Mouse (Mus musculus) hindbrain, embryonic 11.5 days (tissue): ENCODE measurements around the gene Pla2g4e. TPM values are rescaled to one million over a fixed set of nuclear protein-coding genes. Genes with fewer than 3 reads are reported as not detected.

Experiments
- ATAC-seq: fragments of 200-750 bp; cut with Nextera tagmentation; 2 replicates; pipeline ENCODE4 v1.8.0; 2017; ENCODE audit warnings: mild to moderate bottlenecking, moderate TSS enrichment, moderate library complexity; ENCODE audit not compliant: low FRiP score
- DNase-seq: peaks from one replicate; pipeline ENCODE4 v3.0.0-alpha.2; 2015; ENCODE audit warnings: low spot score
- H3K27ac ChIP-seq: fragments of 300-500 bp; sonication (generic); 2 replicates; pipeline ENCODE4 v1.5.1; 2014; ENCODE audit warnings: mild to moderate bottlenecking, low read depth, low read length
- H3K27me3 ChIP-seq: fragments of 300-500 bp; sonication (generic); 2 replicates; pipeline ENCODE4 v1.6.1; 2014; ENCODE audit warnings: mild to moderate bottlenecking, low read length, moderate library complexity, mixed read lengths; ENCODE audit not compliant: control insufficient read depth, insufficient read depth
- H3K36me3 ChIP-seq: fragments of 300-500 bp; sonication (generic); 2 replicates; pipeline ENCODE4 v1.6.1; 2014; ENCODE audit warnings: mild to moderate bottlenecking, low read length, moderate library complexity, mixed read lengths; ENCODE audit not compliant: control insufficient read depth, insufficient read depth
- H3K4me1 ChIP-seq: fragments of 300-500 bp; sonication (generic); replicated peaks from 2 replicates; pipeline ENCODE4 v1.6.1; 2014; ENCODE audit warnings: low read length, mixed read lengths; ENCODE audit not compliant: control insufficient read depth, insufficient read depth
- H3K4me2 ChIP-seq: fragments of 300-500 bp; sonication (generic); replicated peaks from 2 replicates; pipeline ENCODE4 v1.6.1; 2014; ENCODE audit warnings: mild to moderate bottlenecking, low read depth, low read length
- H3K4me3 ChIP-seq: fragments of 300-500 bp; sonication (generic); 2 replicates; pipeline ENCODE4 v1.5.1; 2014; ENCODE audit warnings: low read depth, low read length
- H3K9ac ChIP-seq: fragments of 300-500 bp; sonication (generic); 2 replicates; pipeline ENCODE4 v1.6.1; 2014; ENCODE audit warnings: low read depth, low read length
- H3K9me3 ChIP-seq: fragments of 300-500 bp; sonication (generic); 2 replicates; pipeline ENCODE4 v1.6.1; 2016; ENCODE audit warnings: low read length; ENCODE audit not compliant: control insufficient read depth
- WGBS: fragments of 180-500 bp; shearing (Covaris S2); extraction: QIAGEN DNeasy Blood & Tissue Kit; methylation state at CpG from one replicate; pipeline ENCODE4 v1.1.7; 2014; 5-methylcytosine and 5-hydroxymethylcytosine counted together
- polyA plus RNA-seq: library from polyadenylated mRNA; unstranded; fragments of >200 nt; fragmentation: Nextera tagmentation; extraction: Ambion mirVana; gene quantifications from 2 replicates; pipeline ENCODE4 v1.2.1, GENCODE M21; 2014

Pla2g4e gene
- polyA plus RNA-seq, 1 experiment from 2014 or later: 0.31 TPM

- Histone ChIP-seq H3K9me3 (no peaks in the 10 kb centered on the region), H3K4me3 (no peak overlapping the region), H3K4me1 (no peaks in the 10 kb centered on the region), H3K36me3 (no peaks in the 10 kb centered on the region), H3K27ac (no peak overlapping the region), H3K27me3 (no peaks in the 10 kb centered on the region), H3K9ac (no peak overlapping the region), H3K4me2 (no peak overlapping the region)
- no peak for DNase-seq
- no peak for ATAC-seq
- 89% methylated on average over 2 of the region's 2 CpGs for WGBS
Measured at GRCm38 (mm10) chr2:120146543-120146942, 98.6 kb downstream of the Pla2g4e start.

- H3K4me1 ChIP-seq: no peaks in the 10 kb centered on the region
- WGBS: 83% methylated on average over 4 of the region's 4 CpGs
- H3K9ac ChIP-seq: no peak overlapping the region
- DNase-seq: no peak
- no peak overlapping the region for H3K4me3 ChIP-seq
- H3K27me3 ChIP-seq: no peaks in the 10 kb centered on the region
- H3K9me3 ChIP-seq: no peaks in the 10 kb centered on the region
- H3K27ac ChIP-seq: no peak overlapping the region
- no peak overlapping the region for H3K4me2 ChIP-seq
- ATAC-seq: no peak
- no peaks in the 10 kb centered on the region for H3K36me3 ChIP-seq
Measured at GRCm38 (mm10) chr2:120144390-120144789, 100.7 kb downstream of the Pla2g4e start.

GRCm38 (mm10) chr2:120142336-120142735 lies 102.8 kb downstream of the Pla2g4e start:
- no peak for ATAC-seq
- Histone ChIP-seq H3K27ac (no peak overlapping the region), H3K4me3 (no peak overlapping the region), H3K4me1 (no peaks in the 10 kb centered on the region), H3K9ac (no peak overlapping the region), H3K4me2 (no peak overlapping the region), H3K36me3 (no peaks in the 10 kb centered on the region), H3K9me3 (no peaks in the 10 kb centered on the region), H3K27me3 (no peaks in the 10 kb centered on the region)
- WGBS: 87% methylated on average over 5 of the region's 5 CpGs
- no peak for DNase-seq

- Histone ChIP-seq H3K27me3 (no peaks in the 10 kb centered on the region), H3K4me2 (no peak overlapping the region), H3K9ac (no peak overlapping the region), H3K36me3 (no peaks in the 10 kb centered on the region), H3K4me3 (no peak overlapping the region), H3K9me3 (no peaks in the 10 kb centered on the region), H3K27ac (no peak overlapping the region), H3K4me1 (no peaks in the 10 kb centered on the region)
- ATAC-seq (no peak), DNase-seq (no peak)
- 78% methylated on average over 1 of the region's 1 CpGs for WGBS
Measured at GRCm38 (mm10) chr2:120141671-120142070, 103.5 kb downstream of the Pla2g4e start.

- Histone ChIP-seq H3K9me3 (no peaks in the 10 kb centered on the region), H3K27ac (no peak overlapping the region), H3K4me1 (no peaks in the 10 kb centered on the region), H3K36me3 (no peaks in the 10 kb centered on the region), H3K4me2 (no peak overlapping the region), H3K9ac (no peak overlapping the region), H3K27me3 (no peaks in the 10 kb centered on the region), H3K4me3 (no peak overlapping the region)
- no peak for ATAC-seq
- WGBS: 88% methylated on average over 5 of the region's 5 CpGs
- DNase-seq: no peak
Measured at GRCm38 (mm10) chr2:120140326-120140725, 104.8 kb downstream of the Pla2g4e start.

- no peak overlapping the region for H3K4me2 ChIP-seq
- H3K27ac ChIP-seq: no peak overlapping the region
- no peaks in the 10 kb centered on the region for H3K36me3 ChIP-seq
- no peak overlapping the region for H3K4me3 ChIP-seq
- DNase-seq: no peak
- H3K27me3 ChIP-seq: no peaks in the 10 kb centered on the region
- H3K9me3 ChIP-seq: no peaks in the 10 kb centered on the region
- ATAC-seq: no peak
- H3K9ac ChIP-seq: no peak overlapping the region
- WGBS: 94% methylated on average over 1 of the region's 1 CpGs
- H3K4me1 ChIP-seq: no peaks in the 10 kb centered on the region
Measured at GRCm38 (mm10) chr2:120139091-120139490, 106.0 kb downstream of the Pla2g4e start.

GRCm38 (mm10) chr2:120137281-120137680 lies 107.9 kb downstream of the Pla2g4e start:
- no peak overlapping the region for H3K4me3 ChIP-seq
- ATAC-seq: no peak
- no peak for DNase-seq
- H3K9me3 ChIP-seq: no peaks in the 10 kb centered on the region
- no peak overlapping the region for H3K4me2 ChIP-seq
- WGBS: 73% methylated on average over 5 of the region's 5 CpGs
- no peak overlapping the region for H3K27ac ChIP-seq
- H3K27me3 ChIP-seq: no peaks in the 10 kb centered on the region
- no peaks in the 10 kb centered on the region for H3K36me3 ChIP-seq
- H3K9ac ChIP-seq: no peak overlapping the region
- no peaks in the 10 kb centered on the region for H3K4me1 ChIP-seq

- ATAC-seq (no peak), DNase-seq (no peak)
- Histone ChIP-seq H3K4me2 (no peak overlapping the region), H3K4me1 (no peaks in the 10 kb centered on the region), H3K9ac (no peak overlapping the region), H3K9me3 (no peaks in the 10 kb centered on the region), H3K27me3 (no peaks in the 10 kb centered on the region), H3K27ac (no peak overlapping the region), H3K36me3 (no peaks in the 10 kb centered on the region), H3K4me3 (no peak overlapping the region)
Measured at GRCm38 (mm10) chr2:120134453-120135075, 110.6 kb downstream of the Pla2g4e start.

GRCm38 (mm10) chr2:120131881-120132280 lies 113.3 kb downstream of the Pla2g4e start:
- DNase-seq (no peak), ATAC-seq (no peak)
- H3K9ac ChIP-seq: no peak overlapping the region
- no peaks in the 10 kb centered on the region for H3K4me1 ChIP-seq
- 91% methylated on average over 1 of the region's 1 CpGs for WGBS
- no peaks in the 10 kb centered on the region for H3K9me3 ChIP-seq
- H3K4me3 ChIP-seq: no peak overlapping the region
- H3K27ac ChIP-seq: no peak overlapping the region
- H3K4me2 ChIP-seq: no peak overlapping the region
- H3K36me3 ChIP-seq: no peaks in the 10 kb centered on the region
- H3K27me3 ChIP-seq: no peaks in the 10 kb centered on the region
